Mouse (Mus musculus): ENCODE measurements around the gene Kcnh1.

GRCm38 (mm10) chr1:192189056-192189455, 1.5 kb upstream of the Kcnh1 start:
- TF ChIP-seq CTCF (IDR thresholded peaks at IDR 0.05; ENCODE audit: control insufficient read depth, insufficient read depth, insufficient replicate concordance, low read depth, low read length) (no peak), POLR2A (IDR thresholded peaks at IDR 0.05; ENCODE audit: control insufficient read depth, low read depth, low read length) (no peak)

All from testis, adult 2 months (tissue).